22 mouse cellular contexts compared by ENCODE assay signal in the genomic region with DNA sequence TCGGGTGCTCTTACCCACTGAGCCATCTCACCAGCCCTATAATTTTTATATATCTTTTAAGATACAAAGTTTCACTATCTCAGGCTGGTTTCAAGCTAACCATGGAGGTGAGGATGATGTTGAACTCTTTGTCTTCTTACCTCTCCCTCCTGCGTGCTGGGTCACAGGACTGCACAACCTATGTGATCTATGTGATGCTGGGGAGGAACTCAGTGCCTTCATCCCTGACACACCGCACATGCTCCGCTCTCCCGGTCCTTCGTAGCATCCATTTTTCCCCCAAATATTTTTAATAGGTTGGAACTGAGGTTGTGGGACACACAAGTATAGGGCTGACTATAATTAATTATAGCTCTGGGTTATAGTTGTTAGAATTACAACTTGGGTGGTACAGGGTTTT.
DNase-seq lines count a peak whose midpoint lies in the region; ATAC-seq and TF ChIP-seq lines count a peak whose summit lies in the region.
"Had no signal": no experiment of that assay in that cellular context is flagged by ENCODE, and none has a peak within 500 bp of the region (broad histone marks: within the 10 kb centered on the region; RNA-seq: fewer than 3 reads in every experiment).

No protein-coding gene starts in this region.

- H3K4me2 ChIP-seq in liver, embryonic 14.5 days (ENCODE audit: low read depth), result no peak overlapping the region
- no peak overlapping the region for H3K4me2 ChIP-seq in liver, embryonic 11.5 days
- H3K4me2 ChIP-seq: forebrain, embryonic 13.5 days; heart, embryonic 11.5 days; hindbrain, embryonic 13.5 days had no signal

- TF ChIP-seq POLR2A in MEL (IDR thresholded peaks at IDR 0.05; ENCODE audit: control insufficient read depth in 1 of 2, insufficient read depth in 1 of 2, low read depth in 1 of 2, low read length in 2 of 2, poor library complexity in 1 of 2), result no peak

- H3K4me3 ChIP-seq in liver, embryonic 14.5 days (ENCODE audit: insufficient read depth in 1 of 2, low read depth in 2 of 2, low read length in 2 of 2), result no peak overlapping the region
- H3K4me3 ChIP-seq in liver, embryonic 11.5 days (ENCODE audit: low read depth, low read length), result no peak overlapping the region
- no peak overlapping the region for H3K4me3 ChIP-seq in MEL (ENCODE audit: control insufficient read depth in 1 of 2, insufficient read depth in 1 of 2, low read depth in 2 of 2, low read length in 2 of 2)
- H3K4me3 ChIP-seq: forebrain, embryonic 10.5 days; forebrain, embryonic 13.5 days; hindbrain, embryonic 10.5 days; hindbrain, embryonic 13.5 days had no signal

- H3K27me3 ChIP-seq in liver, embryonic 14.5 days (ENCODE audit: control insufficient read depth, insufficient read depth, low read length), result no peaks in the 10 kb centered on the region
- no peaks in the 10 kb centered on the region for H3K27me3 ChIP-seq in liver, embryonic 11.5 days (replicated peaks; ENCODE audit: control insufficient read depth, insufficient read depth, low read length)
- no peaks in the 10 kb centered on the region for H3K27me3 ChIP-seq in MEL (ENCODE audit: control insufficient read depth in 1 of 2, insufficient read depth in 2 of 2, low read length in 2 of 2)
- H3K27me3 ChIP-seq: forebrain, embryonic 13.5 days; hindbrain, embryonic 13.5 days; Patski had no signal

- WGBS in liver, embryonic 14.5 days (ENCODE audit: insufficient replicate concordance), result 90% methylated on average over 6 of the region's 6 CpGs
- WGBS in liver, embryonic 11.5 days, result 90% methylated on average over 6 of the region's 6 CpGs

- TF ChIP-seq EP300 in liver, embryonic 14.5 days (IDR thresholded peaks at IDR 0.05; ENCODE audit: low read depth), result no peak
- no peak for TF ChIP-seq EP300 in MEL (IDR thresholded peaks at IDR 0.05; ENCODE audit: low read depth in 1 of 2, low read length in 2 of 2)

- no peak overlapping the region for H3K9ac ChIP-seq in liver, embryonic 14.5 days (replicated peaks)
- no peak overlapping the region for H3K9ac ChIP-seq in liver, embryonic 11.5 days (ENCODE audit: low read depth, low read length)
- no peak overlapping the region for H3K9ac ChIP-seq in MEL (ENCODE audit: control insufficient read depth, low read depth, low read length, poor library complexity, severe bottlenecking)
- H3K9ac ChIP-seq: forebrain, embryonic 13.5 days; hindbrain, embryonic 13.5 days had no signal

- TF ChIP-seq RAD21 in MEL (IDR thresholded peaks at IDR 0.05; ENCODE audit: low read depth, low read length), result no peak

- peak; percentile 51 for DNase-seq in heart, adult 11 months
- no peak for DNase-seq in heart, postnatal 25 days (ENCODE audit: low spot score)
- DNase-seq in liver, embryonic 14.5 days (ENCODE audit: low read depth in 3 of 3, low spot score in 3 of 3), result no peak
- no peak for DNase-seq in liver, embryonic 11.5 days (ENCODE audit: low spot score)
- DNase-seq in MEL (ENCODE audit: low read depth, low spot score), result no peak
- DNase-seq in right cerebral cortex, postnatal 14 days, result no peak
- DNase-seq: adrenal gland, postnatal 10 days; adrenal gland, postnatal 36 days; cerebellum, adult 18-20 months; cerebellum, adult 9-10 months; cerebellum, postnatal 14 days; gastrocnemius, postnatal 10 days; gastrocnemius, postnatal 36 days; heart, postnatal 36 days had no signal

- no peaks in the 10 kb centered on the region for H3K79me2 ChIP-seq in MEL (ENCODE audit: control insufficient read depth, insufficient read depth, low read length, poor library complexity)

- no peak for ATAC-seq in liver, embryonic 14.5 days (ENCODE audit: insufficient read depth)
- ATAC-seq in liver, embryonic 11.5 days (replicated peaks; ENCODE audit: low FRiP score), result no peak
- ATAC-seq: forebrain, embryonic 13.5 days; forebrain, embryonic 16.5 days; hindbrain, embryonic 16.5 days; Patski had no signal

- H3K36me3 ChIP-seq in liver, embryonic 14.5 days (replicated peaks; ENCODE audit: control insufficient read depth, insufficient read depth, low read depth), result no peaks in the 10 kb centered on the region
- no peaks in the 10 kb centered on the region for H3K36me3 ChIP-seq in liver, embryonic 11.5 days (ENCODE audit: control insufficient read depth, insufficient read depth, low read length)
- H3K36me3 ChIP-seq in MEL (ENCODE audit: control insufficient read depth in 1 of 2, insufficient read depth in 2 of 2, low read length in 2 of 2), result peaks cover 0 to 6% of the 10 kb centered on the region in 2 experiments; a peak in 2 of 4 replicates
- H3K36me3 ChIP-seq: forebrain, embryonic 10.5 days; hindbrain, embryonic 10.5 days; hindbrain, embryonic 13.5 days had no signal

- H3K27ac ChIP-seq in liver, embryonic 14.5 days, result peak overlapping the region; percentile 76
- no peak overlapping the region for H3K27ac ChIP-seq in liver, embryonic 11.5 days (ENCODE audit: low read depth, low read length)
- no peak overlapping the region for H3K27ac ChIP-seq in MEL (ENCODE audit: control insufficient read depth, low read depth, low read length)
- H3K27ac ChIP-seq: forebrain, embryonic 10.5 days; forebrain, embryonic 13.5 days; hindbrain, embryonic 10.5 days; hindbrain, embryonic 13.5 days had no signal

- intact Hi-C loops in heart, postnatal 25 days (cut with DNase I), result no loop called here

- H3K9me3 ChIP-seq in liver, embryonic 14.5 days (ENCODE audit: control insufficient read depth, low read length), result no peaks in the 10 kb centered on the region
- no peaks in the 10 kb centered on the region for H3K9me3 ChIP-seq in liver, embryonic 11.5 days (ENCODE audit: control insufficient read depth, low read length)
- no peaks in the 10 kb centered on the region for H3K9me3 ChIP-seq in MEL (replicated peaks; ENCODE audit: insufficient read depth, low read length)
- H3K9me3 ChIP-seq: forebrain, embryonic 10.5 days; forebrain, embryonic 13.5 days; hindbrain, embryonic 10.5 days; hindbrain, embryonic 13.5 days had no signal

- peaks cover 27 to 57% of the 10 kb centered on the region in 2 experiments for H3K4me1 ChIP-seq in liver, embryonic 14.5 days (replicated peaks; ENCODE audit: control insufficient read depth in 2 of 2, insufficient read depth in 2 of 2, low read length in 1 of 2)
- peaks cover 21% of the 10 kb centered on the region for H3K4me1 ChIP-seq in liver, embryonic 11.5 days (replicated peaks; ENCODE audit: control insufficient read depth, insufficient read depth, low read length)
- H3K4me1 ChIP-seq in MEL (ENCODE audit: control insufficient read depth in 1 of 2, insufficient read depth in 2 of 2, low read length in 2 of 2), result peaks cover 2 to 6% of the 10 kb centered on the region in 2 experiments; a peak in 3 of 4 replicates

- no peak for TF ChIP-seq CTCF in liver, embryonic 14.5 days (IDR thresholded peaks at IDR 0.05; ENCODE audit: low read depth)
- TF ChIP-seq CTCF in MEL (IDR thresholded peaks at IDR 0.05 in 2 of 3, conservative IDR thresholded peaks at IDR 0.05 in 1 of 3; ENCODE audit: control insufficient read depth in 1 of 3, insufficient read depth in 1 of 3, low read depth in 2 of 3, low read length in 3 of 3, poor library complexity in 1 of 3, severe bottlenecking in 1 of 3), result no peak

TF ChIP-seq in MEL, 35 proteins besides CTCF, POLR2A, EP300 and RAD21:
- TF ChIP-seq HCFC1 (IDR thresholded peaks at IDR 0.05; ENCODE audit: low read depth, low read length) (no peak), KAT2A (conservative IDR thresholded peaks at IDR 0.05; ENCODE audit: low read depth, low read length) (no peak), USF1 (IDR thresholded peaks at IDR 0.05; ENCODE audit: low read depth, low read length) (no peak), MAZ (IDR thresholded peaks at IDR 0.05; ENCODE audit: low read depth, low read length) (no peak), TBP (IDR thresholded peaks at IDR 0.05; ENCODE audit: low read depth, low read length) (0 out of 2 replicates have a peak, but pooled peaks have one; percentile 58), MAFK (IDR thresholded peaks at IDR 0.05; ENCODE audit: borderline replicate concordance, low read depth, low read length) (no peak)
